Mouse (Mus musculus): ENCODE measurements at regions not wholly inside any gene's neighbourhood (a gene's known extent, or its start where the extent isn't known, plus 50 kb on each side); places are given as distances from the start of the nearest gene placed in this dataset.

DNA sequence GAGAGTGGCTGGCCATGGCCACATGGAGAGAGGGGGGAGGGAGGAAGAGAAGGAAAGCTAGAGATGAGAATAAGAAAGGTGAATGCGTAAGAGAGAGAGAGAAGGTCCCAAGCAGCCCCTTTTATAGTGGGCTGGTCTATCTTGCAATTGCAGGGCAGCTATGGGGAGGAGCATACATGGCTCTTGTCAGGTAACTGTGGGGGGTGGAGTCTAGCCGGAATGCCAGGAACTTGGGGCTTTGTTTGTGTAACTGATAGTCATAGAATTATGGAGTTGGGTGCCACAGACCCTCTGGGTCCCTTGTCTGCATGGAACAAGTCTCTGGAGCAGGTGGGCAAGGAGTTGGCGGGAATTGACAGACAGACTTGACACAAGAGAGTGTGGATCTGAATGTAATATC, 2151.8 kb downstream of the 4930444P10Rik start:
- DNase-seq (ENCODE audit: low spot score), result no peak

DNA sequence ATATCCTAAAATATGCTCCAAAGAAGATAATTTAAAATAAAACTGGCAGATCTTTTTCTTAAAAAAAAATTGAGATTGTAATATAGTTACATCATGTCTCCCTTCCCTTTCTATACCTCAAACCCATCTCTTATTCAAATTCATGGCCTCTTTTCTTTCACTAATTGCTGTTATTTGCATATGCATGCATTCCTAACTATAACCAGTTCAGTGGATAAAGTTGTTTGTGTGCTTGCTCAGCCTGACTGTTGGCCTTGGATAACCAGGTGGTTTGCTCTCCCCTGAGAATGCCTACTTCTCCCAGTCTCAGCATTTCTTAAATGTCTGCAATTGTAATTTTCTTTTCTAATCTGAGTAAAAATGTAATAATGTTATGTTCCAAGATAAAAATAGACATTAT, 2154.8 kb downstream of the 4930444P10Rik start:
- DNase-seq (ENCODE audit: low spot score), result no peak

DNA sequence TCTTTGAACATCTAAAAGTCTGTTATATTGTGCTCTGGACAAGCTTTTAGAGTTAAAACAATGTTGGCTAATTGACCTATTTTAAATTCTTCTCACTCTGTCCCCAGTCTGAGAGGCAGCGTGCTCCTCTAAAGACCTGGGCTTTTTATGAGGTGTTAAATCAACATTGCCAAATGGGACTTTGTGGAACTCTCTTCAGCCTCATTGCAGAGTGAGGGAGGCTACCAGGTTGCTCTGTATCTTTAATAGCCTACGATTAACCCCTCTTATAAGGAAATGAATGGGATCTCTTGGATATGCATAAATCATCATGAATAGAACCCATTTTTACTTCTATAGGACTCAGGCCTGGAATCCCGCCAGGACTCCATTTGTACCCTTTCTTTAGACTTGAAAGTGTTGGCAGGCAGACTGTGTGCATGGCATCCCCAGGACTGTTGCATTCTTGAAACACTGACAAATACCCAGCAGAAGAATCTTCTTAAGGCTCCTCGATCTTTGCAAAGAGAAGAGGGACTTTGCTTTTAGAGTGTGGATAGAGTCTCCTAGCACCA, 2157.1 kb downstream of the 4930444P10Rik start:
- DNase-seq (ENCODE audit: low spot score), result no peak

DNA sequence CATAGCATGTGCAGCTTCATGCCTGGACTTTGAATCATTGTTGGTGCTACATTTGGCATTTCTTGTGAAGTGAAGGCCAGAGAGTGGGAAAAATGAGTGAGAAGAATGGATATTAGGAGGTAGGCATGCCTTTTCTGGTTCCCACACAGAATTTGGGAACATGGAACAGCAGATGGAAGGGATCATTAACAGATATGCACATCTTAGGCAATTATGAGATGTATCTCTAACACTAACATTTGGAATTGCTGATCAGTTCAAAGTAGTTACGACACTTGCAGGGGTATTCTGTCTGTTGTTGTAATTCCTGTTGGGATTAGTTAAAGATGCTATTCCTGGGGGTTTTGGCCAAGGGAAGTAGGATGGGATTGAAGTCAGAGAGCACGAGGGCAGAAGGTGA, 2164.4 kb downstream of the 4930444P10Rik start:
- peak; percentile 0 for DNase-seq (ENCODE audit: low spot score)

DNA sequence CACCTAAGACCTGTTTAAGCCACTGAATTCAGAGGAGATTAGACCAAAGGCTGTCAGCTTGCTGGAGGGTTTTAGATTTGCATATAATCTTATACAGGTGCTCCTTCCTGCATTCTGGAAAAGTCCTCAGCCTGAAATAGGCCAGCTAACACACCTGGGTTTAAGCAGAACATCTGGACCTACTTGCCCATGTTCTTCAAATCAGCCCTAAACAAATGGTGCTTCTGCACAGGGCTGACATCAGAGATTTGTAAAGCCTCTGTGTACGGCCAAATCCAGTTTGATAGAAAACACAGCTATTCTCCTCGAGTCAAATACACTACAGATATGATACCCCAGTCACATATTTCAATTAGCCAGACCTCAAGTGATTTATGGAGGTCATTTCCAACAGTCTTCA, 2165.2 kb downstream of the 4930444P10Rik start:
- DNase-seq (ENCODE audit: low spot score), result no peak

DNA sequence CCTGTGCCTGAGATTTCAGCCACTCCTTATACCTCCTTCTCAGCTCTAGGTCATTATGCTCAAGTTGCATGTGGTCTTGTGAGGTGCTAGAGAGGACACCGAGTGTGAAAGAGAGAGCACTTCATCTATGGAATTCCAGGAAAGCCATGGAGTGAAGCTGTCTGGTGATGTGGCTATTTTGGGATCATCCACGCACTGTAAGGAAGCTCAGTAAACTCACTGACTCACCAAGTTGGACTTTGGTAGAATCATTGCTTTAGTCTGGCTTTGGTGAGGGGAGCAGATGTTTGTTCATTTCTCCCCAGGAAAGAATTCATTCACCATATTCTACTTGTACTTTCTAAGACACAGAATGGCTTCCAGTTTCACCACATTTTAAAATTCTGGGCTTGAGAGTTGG, 2167.1 kb downstream of the 4930444P10Rik start:
- DNase-seq (ENCODE audit: low spot score), result no peak

DNA sequence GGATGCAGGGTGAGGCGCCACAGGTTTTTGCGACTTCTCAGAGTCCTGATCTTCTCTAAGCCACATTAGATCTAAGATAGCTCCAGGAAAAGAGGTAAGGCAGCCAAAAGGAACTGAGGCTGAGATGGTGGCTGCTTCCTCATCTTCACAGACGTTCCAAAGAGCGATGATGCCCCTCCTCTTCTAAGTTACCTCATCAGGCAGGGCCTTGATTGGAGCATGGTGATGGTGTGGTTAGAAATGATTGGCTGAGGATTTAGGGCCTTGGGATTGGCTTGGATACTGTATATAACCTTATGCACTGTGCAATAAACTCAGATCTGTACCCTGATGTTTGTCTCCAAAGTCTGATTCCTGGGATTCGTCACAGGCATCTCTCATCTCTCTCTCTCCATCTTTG, 2177.9 kb downstream of the 4930444P10Rik start:
- no peak for DNase-seq (ENCODE audit: low spot score)

DNA sequence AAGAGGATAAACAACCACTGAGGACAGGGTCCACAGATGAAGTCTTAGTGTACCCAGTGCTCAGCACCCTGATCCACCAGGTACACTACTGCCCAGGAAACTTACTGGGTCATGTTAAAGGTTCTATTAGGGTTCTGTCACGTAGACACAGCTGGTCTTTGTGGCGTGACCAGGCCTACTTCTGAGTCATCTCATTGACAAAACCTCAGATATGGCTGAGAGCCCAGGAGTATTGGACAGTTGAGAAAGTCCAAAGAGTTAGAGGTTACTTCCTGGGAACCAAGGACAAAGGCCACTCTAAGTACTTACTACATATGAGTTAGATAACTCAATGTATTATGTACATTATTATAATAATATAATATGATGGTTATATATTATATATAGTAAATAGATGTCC, 2214.0 kb downstream of the 4930444P10Rik start:
- no peak for DNase-seq (ENCODE audit: low spot score)

DNA sequence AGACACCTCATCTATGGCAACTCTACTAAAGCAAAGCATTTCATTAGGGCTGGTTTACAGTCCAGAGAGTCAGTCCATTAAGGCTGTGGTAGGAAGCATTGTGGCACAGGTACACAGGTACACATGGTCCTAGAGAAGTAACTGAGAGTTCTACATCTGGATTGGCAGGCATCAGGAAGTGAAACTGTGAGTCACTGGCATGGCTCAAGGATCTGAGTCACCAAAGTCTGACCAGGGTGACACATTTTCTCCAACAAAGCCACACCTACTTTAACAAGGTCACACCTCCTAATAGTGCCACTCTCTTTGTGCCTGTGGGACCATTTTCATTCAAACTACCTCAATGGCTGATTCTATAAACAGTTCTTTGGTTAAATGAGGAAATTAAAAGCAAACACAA, 2219.2 kb downstream of the 4930444P10Rik start:
- DNase-seq (ENCODE audit: low spot score), result peak; percentile 14

DNA sequence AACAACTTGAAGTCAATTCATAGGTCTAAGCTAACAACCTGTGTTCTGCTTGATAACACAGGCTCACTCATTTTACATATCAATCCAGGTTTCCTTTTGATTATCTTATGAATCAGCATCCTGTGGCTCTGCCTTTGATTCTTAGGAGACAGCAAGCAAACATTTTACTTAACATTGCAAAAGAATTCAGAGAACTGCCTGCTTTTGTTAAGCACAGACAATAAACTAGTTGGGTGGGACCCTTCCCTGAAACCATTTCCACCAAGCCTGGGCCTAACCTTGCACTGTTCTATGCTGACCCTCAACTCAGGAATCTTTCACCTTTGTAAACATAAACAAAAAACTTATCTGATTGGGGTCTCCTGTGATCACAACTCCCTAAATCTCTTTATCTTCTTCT, 2220.6 kb downstream of the 4930444P10Rik start:
- no peak for DNase-seq (ENCODE audit: low spot score)

DNA sequence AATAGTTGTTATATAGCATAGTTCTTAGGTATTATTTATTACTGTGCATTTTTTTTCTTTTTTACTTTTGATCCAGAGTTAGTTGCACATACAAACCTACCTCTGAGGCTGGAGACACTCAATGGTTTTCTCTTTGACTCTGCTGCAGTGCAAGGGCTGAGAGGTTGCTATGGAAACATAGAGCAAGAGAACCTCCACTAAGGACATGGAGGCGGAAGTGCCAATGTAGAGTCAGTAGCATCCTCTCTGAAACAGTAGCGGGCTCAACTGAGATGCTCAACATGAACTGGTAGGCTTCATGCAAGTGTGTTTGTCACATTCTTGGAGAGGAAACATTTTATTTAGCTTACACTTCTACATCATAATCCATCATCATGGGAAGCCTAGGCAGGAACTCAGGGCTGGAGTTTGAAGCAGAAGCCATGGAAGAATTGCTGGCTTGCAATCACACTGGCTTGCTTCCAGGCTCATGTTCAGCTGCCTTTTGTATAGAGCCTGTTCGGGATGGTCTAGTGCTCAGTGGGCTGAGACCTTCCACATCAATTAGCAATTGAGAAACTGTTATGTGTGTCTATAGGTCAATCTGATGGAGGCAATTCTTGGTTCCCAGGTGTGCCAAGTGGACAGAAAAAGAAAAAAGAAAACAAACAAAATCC, 2222.4 kb downstream of the 4930444P10Rik start:
- no peak for DNase-seq (ENCODE audit: low spot score)

DNA sequence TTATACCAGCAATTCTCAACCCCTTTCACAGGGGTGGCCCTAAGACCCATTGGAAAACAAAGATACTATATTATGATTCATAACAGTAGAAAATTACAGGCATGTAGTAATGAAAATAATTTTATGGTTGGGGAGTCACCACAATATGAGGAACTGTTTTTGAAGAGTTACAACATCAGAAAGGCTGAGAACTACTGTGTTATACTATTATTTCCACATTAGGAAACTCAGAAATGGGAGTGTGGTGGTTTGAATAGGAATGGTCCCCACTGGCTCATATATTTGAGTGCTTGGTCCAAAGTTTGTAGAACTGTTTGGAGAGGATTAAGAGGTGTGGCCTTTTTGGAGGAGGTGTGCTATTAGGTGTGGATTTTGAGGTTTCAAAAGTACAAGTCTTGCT, 2227.4 kb downstream of the 4930444P10Rik start:
- DNase-seq (ENCODE audit: low spot score), result no peak

DNA sequence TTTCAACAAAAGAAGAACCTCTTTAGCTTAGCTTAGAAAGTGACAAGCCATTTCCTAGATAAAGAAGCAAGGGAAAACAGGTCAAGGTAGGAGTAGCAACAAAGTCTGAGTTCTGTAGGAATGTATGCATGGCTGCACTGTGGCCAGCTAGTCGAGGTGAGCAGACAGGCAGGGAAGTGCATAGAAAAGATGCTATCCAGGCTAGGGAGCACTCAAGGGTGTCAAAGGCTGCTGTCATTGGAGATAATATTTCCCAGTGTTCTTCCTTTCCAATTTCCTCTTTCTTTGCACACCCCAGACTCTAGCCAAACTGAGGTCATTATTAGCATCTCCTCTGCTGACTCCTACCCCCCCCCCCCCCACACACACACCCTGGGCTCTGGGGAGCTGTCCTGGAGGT, 2229.4 kb downstream of the 4930444P10Rik start:
- DNase-seq (ENCODE audit: low spot score), result no peak

DNA sequence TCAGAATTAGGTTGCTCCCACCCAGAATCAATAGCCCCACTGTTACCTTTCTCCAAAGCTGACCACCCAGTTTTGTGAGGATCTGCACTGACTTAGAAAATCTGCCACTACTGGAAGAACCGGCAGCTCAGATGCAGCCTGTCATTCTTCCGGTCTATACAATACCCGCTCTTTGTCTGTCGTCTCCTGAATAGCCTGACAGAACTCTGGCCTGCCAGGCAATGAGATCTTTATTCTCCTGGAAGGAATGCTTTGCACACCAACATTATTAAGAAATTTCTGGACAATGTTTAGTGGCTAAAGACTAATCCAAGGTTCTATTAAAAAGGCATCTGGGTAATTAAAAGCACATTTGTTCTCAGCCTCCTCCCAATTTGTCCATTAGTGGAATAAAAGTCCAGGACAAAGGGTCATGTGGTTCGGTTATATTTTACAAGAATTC, 2232.0 kb downstream of the 4930444P10Rik start:
- DNase-seq (ENCODE audit: low spot score), result no peak

DNA sequence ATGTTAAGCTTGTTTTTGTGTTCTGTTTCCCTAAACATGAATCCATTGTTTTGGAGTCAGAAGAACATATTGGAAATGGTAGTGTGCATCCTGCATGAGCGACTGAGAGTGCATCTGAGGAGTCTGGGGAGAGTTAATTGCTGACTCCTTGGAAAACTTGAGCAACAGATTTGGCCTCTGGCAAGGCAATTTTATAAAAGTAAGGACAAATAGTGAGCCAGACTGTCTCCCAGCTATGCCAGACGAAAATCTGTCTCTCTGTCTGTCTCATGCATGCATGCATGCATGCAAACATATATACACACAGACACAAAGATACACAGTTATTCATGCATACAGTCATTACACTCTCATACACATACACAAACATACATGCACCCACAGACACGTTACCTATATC, 2232.7 kb downstream of the 4930444P10Rik start:
- no peak for DNase-seq (ENCODE audit: low spot score)

DNA sequence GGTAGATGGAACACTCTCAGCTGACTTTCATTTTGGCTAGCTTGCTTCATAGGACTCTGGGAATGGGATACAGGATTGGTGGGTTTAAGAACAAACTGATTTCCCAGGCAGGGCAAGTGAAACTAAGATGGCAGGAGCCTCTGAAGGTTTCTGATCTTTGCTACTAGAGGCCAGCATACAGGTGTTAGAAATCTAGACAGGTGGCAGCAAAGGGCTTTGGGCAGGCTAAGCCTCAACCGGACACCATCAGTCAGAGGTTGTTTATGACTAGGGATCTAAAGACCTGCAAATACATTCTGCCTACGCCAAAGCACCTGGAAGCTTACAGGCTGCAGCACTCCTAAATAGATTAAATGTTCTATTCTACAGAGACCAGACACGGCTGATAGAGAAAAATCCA, 2233.4 kb downstream of the 4930444P10Rik start:
- DNase-seq (ENCODE audit: low spot score), result no peak

DNA sequence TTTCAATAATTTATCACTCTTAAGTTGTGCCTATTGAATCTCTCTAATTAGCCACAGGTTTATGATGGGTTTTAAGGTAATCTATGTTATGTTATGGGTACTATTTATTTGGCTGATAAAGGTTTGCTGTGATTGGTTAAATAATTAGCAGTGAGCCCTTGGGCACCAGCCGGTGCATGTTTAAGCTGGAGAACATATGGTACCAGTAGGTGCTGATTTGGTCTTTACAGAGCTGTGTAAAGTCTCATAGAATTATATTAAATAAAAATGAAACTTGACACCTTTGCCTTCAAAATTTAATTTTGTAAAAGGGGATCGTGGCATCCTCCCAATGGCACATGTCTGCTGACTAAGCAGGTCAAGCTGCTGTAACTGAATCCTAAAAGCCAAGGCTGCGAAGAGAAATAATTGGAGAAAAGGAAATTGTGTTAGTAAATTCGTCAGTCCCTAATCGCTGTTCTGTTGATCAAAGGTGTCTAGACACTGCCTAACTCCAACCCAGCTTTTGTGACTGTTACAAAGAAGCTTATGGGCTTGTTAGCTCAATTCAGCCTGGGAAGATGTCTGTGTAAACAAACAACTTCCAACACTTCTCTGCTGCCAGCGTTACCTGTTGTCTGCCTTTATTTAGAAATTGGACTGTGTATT, 2234.6 kb downstream of the 4930444P10Rik start:
- DNase-seq (ENCODE audit: low spot score), result no peak

DNA sequence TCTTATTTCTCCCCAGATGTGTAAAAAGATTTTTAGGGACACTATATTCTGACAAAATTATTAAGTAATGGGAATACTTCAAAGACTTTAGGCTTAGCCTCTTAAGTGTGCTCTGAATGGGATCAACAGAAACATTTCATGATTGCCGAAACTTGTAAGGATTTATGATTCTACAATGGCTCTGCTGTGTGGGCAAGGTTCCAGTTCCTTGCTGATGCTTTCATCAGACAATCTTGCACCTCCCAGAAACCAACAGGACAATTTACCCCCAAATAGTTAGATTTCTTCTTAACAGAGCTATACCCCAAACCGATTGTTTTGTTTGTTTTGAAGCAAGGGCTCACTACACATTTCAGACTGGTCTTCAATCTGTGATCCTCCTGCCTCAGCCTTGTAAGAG, 2236.1 kb downstream of the 4930444P10Rik start:
- DNase-seq (ENCODE audit: low spot score), result no peak

DNA sequence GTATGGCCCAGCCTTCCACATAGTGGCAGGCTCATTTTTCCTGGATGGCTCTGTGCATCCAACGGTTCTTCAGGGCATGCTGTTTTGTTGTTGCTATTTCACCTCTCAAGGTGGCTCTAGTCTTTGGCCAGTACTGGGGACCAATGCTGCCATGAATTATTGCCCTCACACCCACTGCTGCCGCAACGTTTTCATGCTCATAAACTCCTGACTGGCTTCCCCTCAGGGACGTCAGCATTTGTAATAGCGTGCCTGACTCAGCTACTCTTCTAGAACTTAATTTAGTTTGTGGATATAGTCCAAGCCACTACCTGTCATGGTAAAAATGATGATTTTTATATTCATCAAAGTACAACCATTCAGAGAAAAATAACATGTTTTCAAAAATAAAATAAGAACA, 2242.0 kb downstream of the 4930444P10Rik start:
- no peak for DNase-seq (ENCODE audit: low spot score)

DNA sequence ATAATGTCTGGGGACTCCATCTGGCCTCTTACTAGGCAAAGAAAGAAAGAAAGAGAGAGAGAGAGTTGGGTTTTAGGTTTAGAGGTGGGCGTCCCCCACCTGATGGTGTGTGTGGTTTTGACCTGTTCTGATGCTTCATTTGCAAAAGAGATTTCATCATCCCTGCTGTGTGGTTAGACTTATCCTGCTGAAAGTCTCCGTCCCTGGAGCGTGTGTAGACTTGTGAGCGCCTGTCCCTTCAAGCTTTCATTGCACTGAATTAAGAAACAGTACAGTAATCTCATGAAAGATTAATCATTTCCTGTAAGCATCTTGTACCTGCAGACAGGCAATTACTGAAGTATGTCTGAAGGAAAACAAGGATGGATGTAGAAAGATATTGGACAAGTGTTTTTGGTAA, 2244.1 kb downstream of the 4930444P10Rik start:
- DNase-seq (ENCODE audit: low spot score), result no peak

DNA sequence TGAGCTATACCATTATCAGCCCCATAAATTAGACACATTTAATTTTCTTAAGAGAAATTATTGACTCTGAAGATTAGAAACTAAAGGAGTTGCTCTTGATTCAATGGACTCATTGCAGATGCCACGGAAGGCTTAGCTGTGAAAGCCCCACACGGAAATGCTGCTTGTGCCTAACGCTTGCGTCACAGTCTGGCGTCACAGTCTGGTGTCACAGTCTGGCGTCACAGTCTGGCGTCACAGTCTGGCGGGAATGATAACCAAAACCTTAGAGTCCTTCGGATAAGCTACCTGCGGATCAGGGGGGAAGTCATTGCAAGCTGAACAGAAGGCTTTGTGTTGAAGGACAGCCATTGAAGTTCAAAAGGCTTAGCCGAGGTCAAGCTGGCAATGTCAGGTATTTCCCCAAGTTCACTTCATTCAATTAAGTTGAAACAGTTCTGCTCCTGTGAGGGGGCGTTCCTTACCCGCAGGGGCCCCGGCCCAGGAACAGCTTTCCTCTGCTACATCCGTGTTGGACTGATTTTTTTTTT, 2246.7 kb downstream of the 4930444P10Rik start:
- DNase-seq (ENCODE audit: low spot score), result no peak

DNA sequence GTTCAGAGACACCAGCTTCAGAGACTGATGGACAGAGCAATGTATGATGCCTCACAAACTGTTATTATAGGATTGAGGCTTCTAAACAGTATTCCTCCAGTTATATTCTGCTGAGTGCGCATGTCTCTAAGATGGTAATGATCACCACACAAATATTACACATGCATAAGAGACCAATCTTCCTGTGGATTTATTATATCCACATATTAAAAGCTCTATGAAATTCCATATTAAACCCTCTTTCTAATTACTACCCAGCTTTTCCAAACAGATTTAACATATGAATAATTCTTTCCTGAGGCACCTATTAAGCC, 2252.9 kb downstream of the 4930444P10Rik start:
- no peak for DNase-seq (ENCODE audit: low spot score)

DNA sequence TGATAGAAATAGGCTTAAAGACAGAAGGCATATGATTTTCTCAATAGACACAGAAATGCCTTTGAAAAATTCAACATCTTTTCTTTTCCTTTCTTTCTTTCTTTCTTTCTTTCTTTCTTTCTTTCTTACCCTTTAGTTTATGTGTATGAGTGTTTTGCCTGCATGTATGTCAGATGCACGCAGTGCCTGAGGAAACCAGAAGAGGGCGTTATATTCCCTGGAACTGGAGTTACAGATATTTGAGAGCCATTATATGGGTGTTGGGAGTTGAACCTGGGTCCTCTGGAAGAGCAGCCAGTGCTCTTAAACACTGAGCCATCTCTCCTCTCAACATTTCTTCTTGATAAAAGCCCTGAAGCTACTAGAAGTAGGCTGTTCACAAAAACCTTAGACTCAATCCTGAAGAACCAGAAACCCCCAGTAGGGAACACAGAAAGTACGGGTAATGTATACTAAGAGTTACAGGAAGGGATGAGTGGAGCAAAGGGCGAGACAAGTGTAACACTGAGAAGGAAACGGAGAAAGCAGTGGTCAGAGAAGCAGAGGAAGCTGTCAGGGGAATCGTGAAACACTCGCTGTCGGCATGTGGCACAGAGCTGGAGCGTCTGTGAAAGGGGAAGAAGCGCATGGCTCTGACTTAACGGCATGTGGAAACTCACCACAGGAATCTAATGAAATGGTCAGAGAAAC, 2253.4 kb downstream of the 4930444P10Rik start:
- peak; percentile 35 for DNase-seq (ENCODE audit: low spot score)

All from lung, postnatal 25 days (tissue).